Mouse (Mus musculus) lung, postnatal 0 days (tissue): Measurements from ENCODE around the gene Nfatc2ip. TPM values are rescaled to one million over a fixed set of nuclear protein-coding genes. Genes with fewer than 3 reads are reported as not detected.

ENCODE experiments used
- ATAC-seq: fragments of 200-750 bp; cut with Nextera tagmentation; 2 replicates; pipeline ENCODE4 v1.8.0; 2017; ENCODE audit warnings: moderate library complexity
- DNase-seq: peaks from one replicate; pipeline ENCODE4 v3.0.0-alpha.2; 2016; ENCODE audit warnings: low spot score
- H3K27ac ChIP-seq: fragments of 300-500 bp; sonication (generic); 2 replicates; pipeline ENCODE4 v1.5.1; 2014; ENCODE audit warnings: antibody characterized with exemption, mild to moderate bottlenecking, low read length, mixed read lengths
- H3K27me3 ChIP-seq: fragments of 300-500 bp; sonication (generic); replicated peaks from 2 replicates; pipeline ENCODE4 v1.6.1; 2014; ENCODE audit warnings: low read length, mixed read lengths; ENCODE audit not compliant: insufficient read depth
- H3K36me3 ChIP-seq: fragments of 300-500 bp; sonication (generic); 2 replicates; pipeline ENCODE4 v1.6.1; 2014; ENCODE audit warnings: low read length, mixed read lengths; ENCODE audit not compliant: insufficient read depth
- H3K4me1 ChIP-seq: fragments of 300-500 bp; sonication (generic); 2 replicates; pipeline ENCODE4 v1.6.1; 2014; ENCODE audit warnings: antibody characterized with exemption, low read depth, low read length, mixed read lengths; ENCODE audit not compliant: insufficient read depth
- H3K4me2 ChIP-seq: fragments of 300-500 bp; sonication (generic); replicated peaks from 2 replicates; pipeline ENCODE4 v1.6.1; 2014; ENCODE audit warnings: low read depth, mild to moderate bottlenecking, low read length, moderate library complexity, mixed read lengths
- H3K4me3 ChIP-seq: fragments of 300-500 bp; sonication (generic); 2 replicates; pipeline ENCODE4 v1.5.1; 2014; ENCODE audit warnings: low read depth, low read length
- H3K9ac ChIP-seq: fragments of 300-500 bp; sonication (generic); replicated peaks from 2 replicates; pipeline ENCODE4 v1.6.1; 2014; ENCODE audit warnings: low read depth, mild to moderate bottlenecking
- H3K9me3 ChIP-seq: fragments of 300-500 bp; sonication (generic); 2 replicates; pipeline ENCODE4 v1.6.1; 2016; ENCODE audit warnings: low read length, mixed read lengths
- CTCF ChIP-seq: IDR thresholded peaks from 2 replicates; pipeline ENCODE4 v1.5.1; 2016; ENCODE audit warnings: antibody characterized with exemption, mild to moderate bottlenecking
- EP300 ChIP-seq: IDR thresholded peaks from 2 replicates; pipeline ENCODE4 v1.6.1; 2016; ENCODE audit warnings: antibody characterized with exemption, mild to moderate bottlenecking, control low read depth
- WGBS: fragments of 180-500 bp; shearing (Covaris S2); extraction: QIAGEN DNeasy Blood & Tissue Kit; methylation state at CpG from one replicate; pipeline ENCODE4 v1.1.7; 2014; 5-methylcytosine and 5-hydroxymethylcytosine counted together
- polyA plus RNA-seq: library from polyadenylated mRNA; unstranded; fragments of >200 nt; fragmentation: Nextera tagmentation; extraction: Ambion mirVana; gene quantifications from 2 replicates; pipeline ENCODE4 v1.2.1, GENCODE M21; 2015

Nfatc2ip gene
- polyA plus RNA-seq: 1.5 and 2.0 TPM in 2 replicates

DNA sequence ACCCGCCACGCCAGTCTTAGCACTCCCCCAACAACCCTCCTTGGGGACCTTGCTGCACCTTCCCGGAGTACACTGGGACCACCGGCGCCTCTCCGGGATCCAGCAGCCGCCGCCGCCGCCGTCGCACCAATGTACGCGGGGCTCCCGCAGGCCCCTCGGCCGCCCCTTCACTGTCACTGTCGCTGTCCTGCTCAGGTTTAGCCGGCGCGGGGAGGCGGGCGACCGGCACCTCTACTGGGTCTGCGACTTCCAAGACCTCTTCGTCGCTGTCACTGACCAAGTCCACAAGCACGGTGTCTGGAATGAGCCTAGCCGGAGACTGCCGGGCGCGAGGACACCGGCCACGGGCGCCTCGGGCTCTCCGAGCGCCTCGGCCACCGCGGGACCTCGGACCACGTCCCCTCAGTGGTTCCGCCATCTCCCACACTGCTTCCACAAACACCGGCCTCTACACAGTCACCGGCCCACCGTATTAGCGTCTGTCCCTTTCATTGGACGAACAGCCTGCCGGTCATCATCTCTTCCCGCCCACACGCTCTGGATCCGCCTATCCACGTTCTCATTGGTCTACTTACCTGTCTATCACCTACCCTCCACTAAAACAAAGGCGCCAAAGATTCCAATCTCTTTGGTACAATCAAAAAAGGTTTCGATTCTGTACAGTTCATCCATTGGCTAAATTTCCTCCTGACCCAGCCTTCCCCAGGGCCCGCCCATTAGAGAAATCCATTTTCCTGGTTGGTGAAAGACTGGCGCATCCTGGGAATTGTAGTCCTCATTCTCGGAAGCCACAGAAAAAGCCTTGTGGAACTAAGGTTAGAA is at the start of gene Nfatc2ip:
Gene Nfatc2ip (minus strand): TSS at position 440 of the 822 bp plus-strand sequence.
- TF ChIP-seq EP300: 0 out of 2 replicates have a peak, but pooled peaks have one; percentile 27
- TF ChIP-seq CTCF: no peak
- no peaks in the 10 kb centered on the region for H3K9me3 ChIP-seq
- H3K27ac ChIP-seq: peak within 1 kb of the TSS; percentile 74
- H3K4me3 ChIP-seq: peak within 1 kb of the TSS; percentile 82
- ATAC-seq (peak; percentile 100), DNase-seq (peak; percentile 100)
- under 1% methylated on average over 54 of the region's 59 CpGs for WGBS
- H3K27me3 ChIP-seq: no peaks in the 10 kb centered on the region
- H3K9ac ChIP-seq: peak within 1 kb of the TSS; percentile 78
- H3K4me2 ChIP-seq: peak within 1 kb of the TSS; percentile 95
- no peaks in the 10 kb centered on the region for H3K36me3 ChIP-seq
- 0 out of 2 replicates have a peak, but pooled peaks cover 3% of the 10 kb centered on the region for H3K4me1 ChIP-seq

DNA sequence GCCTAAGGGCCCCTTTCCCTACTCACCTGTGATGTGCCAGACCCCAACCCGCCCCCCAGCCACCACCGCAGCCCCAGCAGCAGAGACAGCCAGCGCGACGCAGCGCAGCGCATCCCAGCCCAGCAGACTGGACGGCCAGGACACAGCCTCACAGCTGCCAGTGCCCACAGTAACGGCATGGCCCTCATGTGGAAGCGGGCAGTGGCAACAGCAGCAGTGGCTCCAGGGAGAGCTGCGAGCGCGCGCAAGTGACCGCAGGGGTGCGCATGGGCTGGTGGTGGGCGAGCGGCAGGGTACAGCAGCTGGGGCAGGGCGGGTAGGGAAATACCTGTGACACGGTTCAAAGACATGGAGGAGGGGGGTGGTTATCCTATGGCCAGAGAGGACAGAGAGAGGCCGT is 49.7 kb upstream of the Nfatc2ip start:
- Histone ChIP-seq H3K4me1 (no peaks in the 10 kb centered on the region), H3K27ac (no peak overlapping the region), H3K4me3 (no peak overlapping the region), H3K27me3 (no peaks in the 10 kb centered on the region), H3K4me2 (no peak overlapping the region), H3K9me3 (no peaks in the 10 kb centered on the region), H3K36me3 (0 out of 2 replicates have a peak, but pooled peaks cover 12% of the 10 kb centered on the region), H3K9ac (no peak overlapping the region)
- no peak for TF ChIP-seq EP300
- no peak for TF ChIP-seq CTCF
- ATAC-seq (no peak), DNase-seq (no peak)
- WGBS: 90% methylated on average over 21 of the region's 21 CpGs

- Histone ChIP-seq H3K36me3 (0 out of 2 replicates have a peak, but pooled peaks cover 12% of the 10 kb centered on the region), H3K4me1 (no peaks in the 10 kb centered on the region)
- 95% methylated on average over 15 of the region's 15 CpGs for WGBS
Observed at GRCm38 (mm10) chr7:126445104-126445815, 48.7 kb upstream of the Nfatc2ip start.

GRCm38 (mm10) chr7:126444536-126444935 is 48.0 kb upstream of the Nfatc2ip start:
- Histone ChIP-seq H3K4me1 (no peaks in the 10 kb centered on the region), H3K9ac (no peak overlapping the region), H3K27me3 (no peaks in the 10 kb centered on the region), H3K36me3 (0 out of 2 replicates have a peak, but pooled peaks cover 12% of the 10 kb centered on the region), H3K4me3 (no peak overlapping the region), H3K4me2 (no peak overlapping the region), H3K27ac (no peak overlapping the region), H3K9me3 (no peaks in the 10 kb centered on the region)
- ATAC-seq (no peak), DNase-seq (no peak)
- TF ChIP-seq CTCF (no peak), EP300 (no peak)
- 94% methylated on average over 9 of the region's 9 CpGs for WGBS

More at GRCm38 (mm10) chr7:126445104-126445815, 48.7 kb upstream of the Nfatc2ip start:
- Histone ChIP-seq H3K9ac (no peak overlapping the region), H3K27ac (no peak overlapping the region), H3K4me3 (no peak overlapping the region), H3K9me3 (no peaks in the 10 kb centered on the region), H3K4me2 (no peak overlapping the region), H3K27me3 (no peaks in the 10 kb centered on the region)
- TF ChIP-seq EP300: no peak
- TF ChIP-seq CTCF: no peak
- DNase-seq: no peak
- no peak for ATAC-seq

GRCm38 (mm10) chr7:126443997-126444396 is 47.5 kb upstream of the Nfatc2ip start:
- Histone ChIP-seq H3K4me1 (no peaks in the 10 kb centered on the region), H3K27ac (no peak overlapping the region)
- WGBS: 97% methylated on average over 10 of the region's 10 CpGs

GRCm38 (mm10) chr7:126440134-126440533 is 43.6 kb upstream of the Nfatc2ip start:
- 78% methylated on average over 9 of the region's 9 CpGs for WGBS
- Histone ChIP-seq H3K9ac (no peak overlapping the region), H3K36me3 (peaks cover 23% of the 10 kb centered on the region; the same call in 1 of the 2 replicates), H3K4me3 (no peak overlapping the region), H3K27me3 (no peaks in the 10 kb centered on the region), H3K4me1 (no peaks in the 10 kb centered on the region), H3K27ac (no peak overlapping the region), H3K9me3 (no peaks in the 10 kb centered on the region), H3K4me2 (no peak overlapping the region)
- ATAC-seq (no peak), DNase-seq (no peak)
- no peak for TF ChIP-seq EP300
- no peak for TF ChIP-seq CTCF

More at GRCm38 (mm10) chr7:126443997-126444396, 47.5 kb upstream of the Nfatc2ip start:
- TF ChIP-seq EP300 (no peak), CTCF (no peak)
- H3K9ac ChIP-seq: no peak overlapping the region
- H3K4me3 ChIP-seq: no peak overlapping the region
- DNase-seq (no peak), ATAC-seq (no peak)
- H3K4me2 ChIP-seq: no peak overlapping the region
- H3K36me3 ChIP-seq: 0 out of 2 replicates have a peak, but pooled peaks cover 14% of the 10 kb centered on the region
- H3K27me3 ChIP-seq: no peaks in the 10 kb centered on the region
- H3K9me3 ChIP-seq: no peaks in the 10 kb centered on the region
